Mouse (Mus musculus): ENCODE results near the gene Mesd. TPM values are rescaled to one million over a fixed set of nuclear protein-coding genes. Genes with fewer than 3 reads are reported as not detected.

Mesd gene
- polyA plus RNA-seq, 1 experiment from 2014 or later, result 71.5 TPM

- Histone ChIP-seq H3K9me3 (ENCODE audit: control insufficient read depth, low read length) (no peaks in the 10 kb centered on the region), H3K9ac (ENCODE audit: low read length) (no peak overlapping the region), H3K36me3 (ENCODE audit: control insufficient read depth, insufficient read depth, low read length) (peaks cover 39% of the 10 kb centered on the region), H3K27ac (replicated peaks in 1 of 2; ENCODE audit: control insufficient read depth in 1 of 2, insufficient read depth in 1 of 2, low read depth in 2 of 2, low read length in 2 of 2) (0 out of 4 replicates have a peak overlapping the region, but pooled peaks of 1 of the 2 experiments have one; percentile 44), H3K4me3 (ENCODE audit: control insufficient read depth in 1 of 2, insufficient read depth in 1 of 2, low read depth in 1 of 2, low read length in 2 of 2) (no peak overlapping the region), H3K4me1 (ENCODE audit: control insufficient read depth in 2 of 2, insufficient read depth in 2 of 2, low read length in 2 of 2) (peaks cover 6% of the 10 kb centered on the region in 2 experiments), H3K27me3 (ENCODE audit: control insufficient read depth, insufficient read depth, low read length) (no peaks in the 10 kb centered on the region), H3K4me2 (ENCODE audit: low read length) (no peak overlapping the region)
- WGBS, result 40% methylated on average over 5 of the region's 5 CpGs
- no peak for ATAC-seq (ENCODE audit: insufficient number of reproducible peaks, insufficient read depth, low FRiP score, low read depth)
Measured at GRCm38 (mm10) chr7:83902296-83903145, 18.3 kb downstream of the Mesd start.

- peaks cover 16% of the 10 kb centered on the region for H3K36me3 ChIP-seq (ENCODE audit: control insufficient read depth, insufficient read depth, low read length)
- peaks cover 6% of the 10 kb centered on the region in 2 experiments for H3K4me1 ChIP-seq (ENCODE audit: control insufficient read depth in 2 of 2, insufficient read depth in 2 of 2, low read length in 2 of 2)
- no peak overlapping the region for H3K9ac ChIP-seq (ENCODE audit: low read length)
- H3K9me3 ChIP-seq (ENCODE audit: control insufficient read depth, low read length), result no peaks in the 10 kb centered on the region
- no peak overlapping the region for H3K4me2 ChIP-seq (ENCODE audit: low read length)
- no peaks in the 10 kb centered on the region for H3K27me3 ChIP-seq (ENCODE audit: control insufficient read depth, insufficient read depth, low read length)
- no peak overlapping the region for H3K27ac ChIP-seq (replicated peaks in 1 of 2; ENCODE audit: control insufficient read depth in 1 of 2, insufficient read depth in 1 of 2, low read depth in 2 of 2, low read length in 2 of 2)
- 76% methylated on average over 3 of the region's 3 CpGs for WGBS
- no peak for ATAC-seq (ENCODE audit: insufficient number of reproducible peaks, insufficient read depth, low FRiP score, low read depth)
- no peak overlapping the region for H3K4me3 ChIP-seq (ENCODE audit: control insufficient read depth in 1 of 2, insufficient read depth in 1 of 2, low read depth in 1 of 2, low read length in 2 of 2)
Measured at GRCm38 (mm10) chr7:83904831-83905230, 20.6 kb downstream of the Mesd start.

- Histone ChIP-seq H3K36me3 (ENCODE audit: control insufficient read depth, insufficient read depth, low read length) (no peaks in the 10 kb centered on the region), H3K9ac (ENCODE audit: low read length) (no peak overlapping the region), H3K27ac (replicated peaks in 1 of 2; ENCODE audit: control insufficient read depth in 1 of 2, insufficient read depth in 1 of 2, low read depth in 2 of 2, low read length in 2 of 2) (no peak overlapping the region), H3K9me3 (ENCODE audit: control insufficient read depth, low read length) (no peaks in the 10 kb centered on the region), H3K4me2 (ENCODE audit: low read length) (no peak overlapping the region), H3K4me3 (ENCODE audit: control insufficient read depth in 1 of 2, insufficient read depth in 1 of 2, low read depth in 1 of 2, low read length in 2 of 2) (no peak overlapping the region), H3K27me3 (ENCODE audit: control insufficient read depth, insufficient read depth, low read length) (no peaks in the 10 kb centered on the region), H3K4me1 (ENCODE audit: control insufficient read depth in 2 of 2, insufficient read depth in 2 of 2, low read length in 2 of 2) (no peaks in the 10 kb centered on the region)
- ATAC-seq (ENCODE audit: insufficient number of reproducible peaks, insufficient read depth, low FRiP score, low read depth), result no peak
- 71% methylated on average over 3 of the region's 3 CpGs for WGBS
Measured at GRCm38 (mm10) chr7:83911909-83912308, 27.6 kb downstream of the Mesd start.

DNA sequence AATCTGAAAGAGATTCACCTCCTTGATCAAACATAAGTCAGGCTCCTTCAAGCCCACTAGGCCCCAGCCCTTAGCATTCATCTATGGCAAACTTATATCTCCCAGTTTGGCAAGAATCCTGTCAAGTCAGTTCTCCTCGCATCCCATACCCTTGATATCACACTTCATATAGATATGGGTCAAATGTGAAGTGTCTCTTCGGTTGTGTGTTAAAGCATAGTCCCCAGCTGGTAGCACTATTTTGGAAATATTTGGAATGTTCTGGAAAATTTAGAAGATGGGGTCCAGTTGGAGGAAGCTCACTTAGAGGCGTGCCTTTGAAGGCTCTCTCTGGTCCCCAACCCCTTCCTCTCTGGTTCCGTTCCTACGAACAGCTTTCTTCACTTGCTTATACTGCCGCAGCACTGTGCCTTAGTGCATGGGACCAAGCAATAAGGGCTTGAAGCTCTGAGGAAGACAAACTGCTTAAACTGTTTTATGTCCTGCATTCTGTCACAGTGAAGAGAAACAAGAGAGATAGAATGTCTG lies 29.2 kb downstream of the Mesd start:
- Histone ChIP-seq H3K4me2 (ENCODE audit: low read length) (no peak overlapping the region), H3K4me1 (ENCODE audit: control insufficient read depth in 2 of 2, insufficient read depth in 2 of 2, low read length in 2 of 2) (no peaks in the 10 kb centered on the region), H3K27ac (replicated peaks in 1 of 2; ENCODE audit: control insufficient read depth in 1 of 2, insufficient read depth in 1 of 2, low read depth in 2 of 2, low read length in 2 of 2) (no peak overlapping the region), H3K9me3 (ENCODE audit: control insufficient read depth, low read length) (no peaks in the 10 kb centered on the region), H3K9ac (ENCODE audit: low read length) (no peak overlapping the region), H3K36me3 (ENCODE audit: control insufficient read depth, insufficient read depth, low read length) (no peaks in the 10 kb centered on the region), H3K27me3 (ENCODE audit: control insufficient read depth, insufficient read depth, low read length) (no peaks in the 10 kb centered on the region), H3K4me3 (ENCODE audit: control insufficient read depth in 1 of 2, insufficient read depth in 1 of 2, low read depth in 1 of 2, low read length in 2 of 2) (no peak overlapping the region)
- WGBS, result 75% methylated on average over 6 of the region's 6 CpGs
- no peak for ATAC-seq (ENCODE audit: insufficient number of reproducible peaks, insufficient read depth, low FRiP score, low read depth)

DNA sequence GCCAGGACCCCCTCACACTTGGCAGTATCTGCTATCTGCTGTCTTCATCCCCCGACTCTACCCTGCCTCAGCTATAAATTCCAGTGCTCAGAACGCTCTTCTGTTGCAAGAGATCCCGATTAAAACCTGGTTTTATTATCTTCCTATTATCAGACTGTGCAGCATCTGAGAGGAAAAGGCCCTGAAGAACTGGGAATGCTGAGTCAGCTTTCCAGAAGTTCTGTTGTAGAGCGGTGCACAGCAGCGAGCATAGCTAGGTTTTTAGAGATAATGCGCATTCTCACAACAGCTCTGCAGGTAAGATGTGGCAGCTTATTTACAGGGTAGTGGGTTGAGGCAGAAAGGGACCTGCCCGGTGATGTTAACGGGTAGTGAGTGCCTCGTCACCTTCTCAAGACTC lies 29.7 kb downstream of the Mesd start:
- Histone ChIP-seq H3K4me1 (ENCODE audit: control insufficient read depth in 2 of 2, insufficient read depth in 2 of 2, low read length in 2 of 2) (no peaks in the 10 kb centered on the region), H3K27ac (replicated peaks in 1 of 2; ENCODE audit: control insufficient read depth in 1 of 2, insufficient read depth in 1 of 2, low read depth in 2 of 2, low read length in 2 of 2) (no peak overlapping the region), H3K9ac (ENCODE audit: low read length) (no peak overlapping the region), H3K4me2 (ENCODE audit: low read length) (no peak overlapping the region), H3K27me3 (ENCODE audit: control insufficient read depth, insufficient read depth, low read length) (no peaks in the 10 kb centered on the region), H3K9me3 (ENCODE audit: control insufficient read depth, low read length) (no peaks in the 10 kb centered on the region), H3K4me3 (ENCODE audit: control insufficient read depth in 1 of 2, insufficient read depth in 1 of 2, low read depth in 1 of 2, low read length in 2 of 2) (no peak overlapping the region), H3K36me3 (ENCODE audit: control insufficient read depth, insufficient read depth, low read length) (no peaks in the 10 kb centered on the region)
- ATAC-seq (ENCODE audit: insufficient number of reproducible peaks, insufficient read depth, low FRiP score, low read depth), result no peak
- 63% methylated on average over 9 of the region's 9 CpGs for WGBS

DNA sequence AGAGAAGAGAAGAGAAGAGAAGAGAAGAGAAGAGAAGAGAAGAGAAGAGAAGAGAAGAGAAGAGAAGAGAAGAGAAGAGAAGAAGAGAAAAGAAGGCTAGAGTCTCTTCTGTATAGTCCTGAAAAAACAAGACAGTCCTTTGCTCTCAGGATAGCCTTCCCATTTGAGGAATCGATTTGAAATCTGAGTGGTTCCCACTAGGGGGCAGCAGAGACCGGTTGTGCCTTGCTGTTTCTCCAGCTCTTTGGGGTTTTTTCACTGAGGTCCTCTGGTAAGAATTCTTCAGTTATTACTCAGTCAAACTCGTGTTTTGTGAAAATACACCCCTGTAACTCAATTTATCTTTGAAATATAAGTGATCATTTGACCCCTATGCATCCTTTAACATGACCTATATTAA lies 30.3 kb downstream of the Mesd start:
- Histone ChIP-seq H3K27ac (replicated peaks in 1 of 2; ENCODE audit: control insufficient read depth in 1 of 2, insufficient read depth in 1 of 2, low read depth in 2 of 2, low read length in 2 of 2) (no peak overlapping the region), H3K4me1 (ENCODE audit: control insufficient read depth in 2 of 2, insufficient read depth in 2 of 2, low read length in 2 of 2) (no peaks in the 10 kb centered on the region), H3K4me3 (ENCODE audit: control insufficient read depth in 1 of 2, insufficient read depth in 1 of 2, low read depth in 1 of 2, low read length in 2 of 2) (no peak overlapping the region), H3K9me3 (ENCODE audit: control insufficient read depth, low read length) (no peaks in the 10 kb centered on the region), H3K27me3 (ENCODE audit: control insufficient read depth, insufficient read depth, low read length) (no peaks in the 10 kb centered on the region), H3K9ac (ENCODE audit: low read length) (no peak overlapping the region), H3K4me2 (ENCODE audit: low read length) (no peak overlapping the region), H3K36me3 (ENCODE audit: control insufficient read depth, insufficient read depth, low read length) (no peaks in the 10 kb centered on the region)
- 0% methylated on average over 3 of the region's 3 CpGs for WGBS
- ATAC-seq (ENCODE audit: insufficient number of reproducible peaks, insufficient read depth, low FRiP score, low read depth), result no peak

DNA sequence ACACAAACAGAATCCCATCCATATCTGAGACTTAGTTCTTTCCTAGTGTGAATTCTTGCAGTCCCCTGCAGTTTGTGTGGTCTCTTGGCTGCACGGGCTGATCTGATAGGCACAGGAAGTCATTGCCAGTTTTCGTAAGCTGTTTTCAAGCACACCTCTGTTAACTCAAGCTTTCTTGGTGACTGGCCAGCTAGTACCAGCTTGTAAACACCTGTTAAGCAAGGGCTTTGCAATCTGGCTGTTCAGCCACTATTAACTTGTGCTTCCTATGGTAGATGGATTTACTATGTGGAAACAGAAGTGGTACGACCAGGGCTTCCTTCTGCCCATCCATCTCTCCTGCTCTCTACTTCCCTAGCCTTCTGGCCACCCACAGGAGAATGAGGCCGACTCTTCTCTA lies 36.0 kb downstream of the Mesd start:
- H3K27ac ChIP-seq (replicated peaks in 1 of 2; ENCODE audit: control insufficient read depth in 1 of 2, insufficient read depth in 1 of 2, low read depth in 2 of 2, low read length in 2 of 2), result no peak overlapping the region
- H3K9ac ChIP-seq (ENCODE audit: low read length), result no peak overlapping the region
- WGBS, result 70% methylated on average over 4 of the region's 4 CpGs
- no peaks in the 10 kb centered on the region for H3K4me1 ChIP-seq (ENCODE audit: control insufficient read depth in 2 of 2, insufficient read depth in 2 of 2, low read length in 2 of 2)
- no peaks in the 10 kb centered on the region for H3K9me3 ChIP-seq (ENCODE audit: control insufficient read depth, low read length)
- H3K27me3 ChIP-seq (ENCODE audit: control insufficient read depth, insufficient read depth, low read length), result 0 out of 2 replicates have a peak, but pooled peaks cover 3% of the 10 kb centered on the region
- no peak overlapping the region for H3K4me3 ChIP-seq (ENCODE audit: control insufficient read depth in 1 of 2, insufficient read depth in 1 of 2, low read depth in 1 of 2, low read length in 2 of 2)
- H3K36me3 ChIP-seq (ENCODE audit: control insufficient read depth, insufficient read depth, low read length), result no peaks in the 10 kb centered on the region
- no peak for ATAC-seq (ENCODE audit: insufficient number of reproducible peaks, insufficient read depth, low FRiP score, low read depth)
- no peak overlapping the region for H3K4me2 ChIP-seq (ENCODE audit: low read length)
